24 mouse cellular contexts compared by ENCODE assay signal in genomic region chr2:38422406-38422805, GRCm38 (mm10).
"Had no signal": no experiment of that assay in that cellular context is flagged by ENCODE, and none has a peak within 500 bp of the region (broad histone marks: within the 10 kb centered on the region; RNA-seq: fewer than 3 reads in every experiment).

No protein-coding gene starts in this region.

- H3K4me1 ChIP-seq: liver, embryonic 13.5 days; liver, embryonic 15.5 days had no signal

- H3K9ac ChIP-seq: heart, embryonic 12.5 days; hindbrain, embryonic 13.5 days; intestine, embryonic 15.5 days; limb, embryonic 12.5 days; liver, embryonic 13.5 days; liver, embryonic 15.5 days had no signal

- H3K9me3 ChIP-seq: heart, embryonic 10.5 days; heart, embryonic 12.5 days; hindbrain, embryonic 13.5 days; intestine, embryonic 15.5 days; limb, embryonic 10.5 days; limb, embryonic 12.5 days; liver, embryonic 13.5 days; liver, embryonic 15.5 days had no signal

- H3K4me3 ChIP-seq: heart, embryonic 10.5 days; heart, embryonic 12.5 days; hindbrain, embryonic 13.5 days; intestine, embryonic 15.5 days; layer of hippocampus, adult 2 months; left cerebral cortex, adult 2 months; limb, embryonic 10.5 days; limb, embryonic 12.5 days; liver, embryonic 13.5 days; liver, embryonic 15.5 days had no signal

- ATAC-seq: hindbrain, embryonic 16.5 days; inflammation-experienced regulatory T-cells, adult 6 months; intestine, embryonic 15.5 days had no signal

- DNase-seq: gastrocnemius, postnatal 14 days; gastrocnemius, postnatal 36 days; heart, adult 18-20 months; heart, postnatal 10 days; heart, postnatal 4 days; kidney, adult 18-20 months; kidney, adult 8-10 months; kidney, postnatal 10 days; kidney, postnatal 25 days; kidney, postnatal 4 days; liver; liver, embryonic 13.5 days had no signal

- H3K27me3 ChIP-seq: intestine, embryonic 15.5 days had no signal

- H3K4me2 ChIP-seq: heart, embryonic 12.5 days; hindbrain, embryonic 13.5 days; intestine, embryonic 15.5 days; limb, embryonic 12.5 days; liver, embryonic 11.5 days; liver, embryonic 13.5 days; liver, embryonic 15.5 days had no signal

- H3K27ac ChIP-seq: heart, embryonic 10.5 days; hindbrain, embryonic 13.5 days; intestine, embryonic 15.5 days; layer of hippocampus, adult 2 months; left cerebral cortex, adult 2 months; limb, embryonic 10.5 days; limb, embryonic 12.5 days; liver, embryonic 13.5 days; liver, embryonic 15.5 days had no signal

- H3K36me3 ChIP-seq: heart, embryonic 10.5 days; heart, embryonic 12.5 days; hindbrain, embryonic 13.5 days; intestine, embryonic 15.5 days; limb, embryonic 10.5 days; limb, embryonic 12.5 days; liver, embryonic 13.5 days; liver, embryonic 15.5 days had no signal
